Mouse (Mus musculus): ENCODE results near the gene Wdfy3.
"Not testable (repeated sequence)": the region's sequence is repeated elsewhere in the genome, so short reads cannot be mapped to it uniquely, and the experiment has no call there.

Wdfy3 gene

GRCm38 (mm10) chr5:102001026-102001425 is 68.7 kb downstream of the Wdfy3 start:
- DNase-seq (ENCODE audit: low read depth, low spot score), result no peak

GRCm38 (mm10) chr5:101998971-101999370 is 70.8 kb downstream of the Wdfy3 start:
- DNase-seq (ENCODE audit: low read depth, low spot score), result no peak

GRCm38 (mm10) chr5:101996036-101996735 is 73.5 kb downstream of the Wdfy3 start:
- DNase-seq (ENCODE audit: low read depth, low spot score), result no peak

- DNase-seq (ENCODE audit: low read depth, low spot score), result no peak
Observed at GRCm38 (mm10) chr5:101995451-101995995, 74.2 kb downstream of the Wdfy3 start.

- no peak for DNase-seq (ENCODE audit: low read depth, low spot score)
Observed at GRCm38 (mm10) chr5:101993996-101994395, 75.7 kb downstream of the Wdfy3 start.

- DNase-seq (ENCODE audit: low read depth, low spot score), result no peak
Observed at GRCm38 (mm10) chr5:101992969-101993670, 76.6 kb downstream of the Wdfy3 start.

GRCm38 (mm10) chr5:101990298-101990845 is 79.3 kb downstream of the Wdfy3 start:
- no peak for DNase-seq (ENCODE audit: low read depth, low spot score)

GRCm38 (mm10) chr5:101988476-101988875 is 81.2 kb downstream of the Wdfy3 start:
- DNase-seq (ENCODE audit: low read depth, low spot score), result no peak

GRCm38 (mm10) chr5:101986694-101987093 is 83.0 kb downstream of the Wdfy3 start:
- DNase-seq (ENCODE audit: low read depth, low spot score), result no peak

GRCm38 (mm10) chr5:101982239-101982638 is 87.5 kb downstream of the Wdfy3 start:
- DNase-seq (ENCODE audit: low read depth, low spot score), result no peak

- no peak for DNase-seq (ENCODE audit: low read depth, low spot score)
Observed at GRCm38 (mm10) chr5:101979594-101979993, 90.1 kb downstream of the Wdfy3 start.

- not testable (repeated sequence) for DNase-seq (ENCODE audit: low read depth, low spot score)
Observed at GRCm38 (mm10) chr5:101972594-101972993, 97.1 kb downstream of the Wdfy3 start.

- DNase-seq (ENCODE audit: low read depth, low spot score), result no peak
Observed at GRCm38 (mm10) chr5:101968153-101968851, 101.4 kb downstream of the Wdfy3 start.

GRCm38 (mm10) chr5:101967832-101968152 is 101.9 kb downstream of the Wdfy3 start:
- DNase-seq (ENCODE audit: low read depth, low spot score), result no peak

- no peak for DNase-seq (ENCODE audit: low read depth, low spot score)
Observed at GRCm38 (mm10) chr5:101962824-101963223, 106.9 kb downstream of the Wdfy3 start.

- no peak for DNase-seq (ENCODE audit: low read depth, low spot score)
Observed at GRCm38 (mm10) chr5:101959369-101959768, 110.4 kb downstream of the Wdfy3 start.

- no peak for DNase-seq (ENCODE audit: low read depth, low spot score)
Observed at GRCm38 (mm10) chr5:101958941-101959340, 110.8 kb downstream of the Wdfy3 start.

GRCm38 (mm10) chr5:101957419-101957818 is 112.3 kb downstream of the Wdfy3 start:
- no peak for DNase-seq (ENCODE audit: low read depth, low spot score)

- DNase-seq (ENCODE audit: low read depth, low spot score), result no peak
Observed at GRCm38 (mm10) chr5:101954393-101955340, 115.1 kb downstream of the Wdfy3 start.

GRCm38 (mm10) chr5:101951918-101952317 is 117.8 kb downstream of the Wdfy3 start:
- DNase-seq (ENCODE audit: low read depth, low spot score), result no peak

GRCm38 (mm10) chr5:101949323-101949722 is 120.4 kb downstream of the Wdfy3 start:
- no peak for DNase-seq (ENCODE audit: low read depth, low spot score)

Measured in CD4-positive helper T cell, adult 2 months (primary cell).